Comparison of ENCODE assay signal across 16 mouse cellular contexts in genomic region chr6:55174741-55175181, GRCm38 (mm10). TPM values are rescaled to one million over a fixed set of nuclear protein-coding genes. Genes with fewer than 3 reads are reported as not detected.
DNase-seq lines count a peak whose midpoint lies in the region; ATAC-seq and TF ChIP-seq lines count a peak whose summit lies in the region.
"Had no signal": no experiment of that assay in that cellular context is flagged by ENCODE, and none has a peak within 500 bp of the region (broad histone marks: within the 10 kb centered on the region; RNA-seq: fewer than 3 reads in every experiment).

Inmt (minus strand) TSS chr6:55175043.

- 75% methylated on average over 1 of the region's 1 CpGs for WGBS in embryonic facial prominence, embryonic 14.5 days
- 60% methylated on average over 1 of the region's 1 CpGs for WGBS in embryonic facial prominence, embryonic 10.5 days
- 33% methylated on average over 1 of the region's 1 CpGs for WGBS in liver, adult 2 months
- 71% methylated on average over 1 of the region's 1 CpGs for WGBS in liver, embryonic 11.5 days
- 62% methylated on average over 1 of the region's 1 CpGs for WGBS in hindbrain, embryonic 10.5 days

- no peaks in the 10 kb centered on the region for H3K9me3 ChIP-seq in embryonic facial prominence, embryonic 14.5 days (ENCODE audit: control insufficient read depth, low read length)
- H3K9me3 ChIP-seq in embryonic facial prominence, embryonic 10.5 days, result no peaks in the 10 kb centered on the region
- H3K9me3 ChIP-seq in liver, embryonic 11.5 days (ENCODE audit: control insufficient read depth, low read length), result no peaks in the 10 kb centered on the region
- H3K9me3 ChIP-seq in hindbrain, embryonic 10.5 days, result no peaks in the 10 kb centered on the region
- H3K9me3 ChIP-seq: hindbrain, embryonic 13.5 days; midbrain, embryonic 13.5 days; neural tube, embryonic 12.5 days had no signal

- H3K27me3 ChIP-seq in embryonic facial prominence, embryonic 14.5 days (replicated peaks; ENCODE audit: control insufficient read depth, insufficient read depth, low read length), result no peaks in the 10 kb centered on the region
- peaks cover 54% of the 10 kb centered on the region for H3K27me3 ChIP-seq in embryonic facial prominence, embryonic 10.5 days (replicated peaks; ENCODE audit: low read depth, poor library complexity, severe bottlenecking)
- no peaks in the 10 kb centered on the region for H3K27me3 ChIP-seq in liver, adult 2 months (ENCODE audit: control insufficient read depth, insufficient read depth, low read length)
- H3K27me3 ChIP-seq in liver, embryonic 11.5 days (replicated peaks; ENCODE audit: control insufficient read depth, insufficient read depth, low read length), result no peaks in the 10 kb centered on the region
- peaks cover 91% of the 10 kb centered on the region for H3K27me3 ChIP-seq in hindbrain, embryonic 10.5 days (ENCODE audit: insufficient read depth, poor library complexity, severe bottlenecking)
- H3K27me3 ChIP-seq: midbrain, embryonic 13.5 days had no signal

- DNase-seq in embryonic facial prominence, embryonic 14.5 days (ENCODE audit: low spot score), result peak; percentile 13
- no peak for DNase-seq in embryonic facial prominence, embryonic 10.5 days (ENCODE audit: low spot score)
- DNase-seq in liver, adult 2 months (ENCODE audit: extremely low read depth, low read depth, low spot score), result peak; percentile 97
- no peak for DNase-seq in liver, embryonic 11.5 days (ENCODE audit: low spot score)
- DNase-seq in kidney, adult 11 months, result peak; percentile 57
- DNase-seq in kidney, postnatal 4 days, result peak; percentile 48 to 57
- DNase-seq in hindbrain, embryonic 10.5 days (ENCODE audit: low spot score), result no peak
- no peak for DNase-seq in layer of hippocampus, adult 18-20 months (ENCODE audit: low spot score in 2 of 2)
- DNase-seq: layer of hippocampus, adult 9-11 months; left cerebral cortex, postnatal 4 days; liver, postnatal 0 days had no signal

- ATAC-seq in embryonic facial prominence, embryonic 14.5 days (ENCODE audit: low read depth), result no peak
- no peak for ATAC-seq in liver, embryonic 11.5 days (replicated peaks; ENCODE audit: low FRiP score)
- ATAC-seq: midbrain, embryonic 13.5 days had no signal

- TF ChIP-seq POLR2A in liver, adult 2 months (IDR thresholded peaks at IDR 0.05; ENCODE audit: extremely low read depth, insufficient read depth, low read length), result peak; percentile 89; the same call in 1 of the 2 replicates

- no peaks in the 10 kb centered on the region for H3K36me3 ChIP-seq in embryonic facial prominence, embryonic 14.5 days (ENCODE audit: control insufficient read depth, insufficient read depth, low read length)
- no peaks in the 10 kb centered on the region for H3K36me3 ChIP-seq in embryonic facial prominence, embryonic 10.5 days (replicated peaks)
- H3K36me3 ChIP-seq in liver, adult 2 months (ENCODE audit: control insufficient read depth, insufficient read depth, low read length), result peaks cover 4% of the 10 kb centered on the region
- no peaks in the 10 kb centered on the region for H3K36me3 ChIP-seq in liver, embryonic 11.5 days (ENCODE audit: control insufficient read depth, insufficient read depth, low read length)
- no peaks in the 10 kb centered on the region for H3K36me3 ChIP-seq in hindbrain, embryonic 10.5 days
- H3K36me3 ChIP-seq: hindbrain, embryonic 13.5 days; midbrain, embryonic 13.5 days; neural tube, embryonic 12.5 days had no signal

- no peak within 1 kb of the TSS for H3K27ac ChIP-seq in embryonic facial prominence, embryonic 14.5 days (replicated peaks; ENCODE audit: low read depth, low read length)
- no peak within 1 kb of the TSS for H3K27ac ChIP-seq in embryonic facial prominence, embryonic 10.5 days (replicated peaks)
- H3K27ac ChIP-seq in liver, adult 2 months (replicated peaks; ENCODE audit: insufficient read depth, low read depth, low read length), result peak within 1 kb of the TSS; percentile 96
- H3K27ac ChIP-seq in liver, embryonic 11.5 days (ENCODE audit: low read depth, low read length), result no peak within 1 kb of the TSS; the same call in 1 of the 2 replicates
- no peak within 1 kb of the TSS for H3K27ac ChIP-seq in hindbrain, embryonic 10.5 days
- H3K27ac ChIP-seq: hindbrain, embryonic 13.5 days; midbrain, embryonic 13.5 days; neural tube, embryonic 12.5 days had no signal

- TF ChIP-seq CTCF in liver, adult 2 months (IDR thresholded peaks at IDR 0.05; ENCODE audit: low read depth, low read length), result no peak

- H3K4me1 ChIP-seq in embryonic facial prominence, embryonic 14.5 days (ENCODE audit: control insufficient read depth, insufficient read depth, low read length), result no peaks in the 10 kb centered on the region
- H3K4me1 ChIP-seq in embryonic facial prominence, embryonic 10.5 days, result peaks cover 42% of the 10 kb centered on the region
- peaks cover 22% of the 10 kb centered on the region for H3K4me1 ChIP-seq in liver, adult 2 months (ENCODE audit: control insufficient read depth, insufficient read depth, low read length)
- H3K4me1 ChIP-seq in liver, embryonic 11.5 days (replicated peaks; ENCODE audit: control insufficient read depth, insufficient read depth, low read length), result no peaks in the 10 kb centered on the region; the same call in none of the 2 replicates
- H3K4me1 ChIP-seq in hindbrain, embryonic 10.5 days (replicated peaks), result peaks cover 39% of the 10 kb centered on the region
- H3K4me1 ChIP-seq: midbrain, embryonic 13.5 days had no signal

- no peak within 1 kb of the TSS for H3K4me2 ChIP-seq in embryonic facial prominence, embryonic 14.5 days (ENCODE audit: low read depth, low read length)
- no peak within 1 kb of the TSS for H3K4me2 ChIP-seq in liver, embryonic 11.5 days
- H3K4me2 ChIP-seq: hindbrain, embryonic 13.5 days; midbrain, embryonic 13.5 days; neural tube, embryonic 12.5 days had no signal

- H3K4me3 ChIP-seq in embryonic facial prominence, embryonic 14.5 days (ENCODE audit: low read depth, low read length), result no peak within 1 kb of the TSS
- no peak within 1 kb of the TSS for H3K4me3 ChIP-seq in embryonic facial prominence, embryonic 10.5 days
- peak within 1 kb of the TSS; percentile 43 for H3K4me3 ChIP-seq in liver, adult 2 months (ENCODE audit: insufficient read depth, low read depth, low read length)
- no peak within 1 kb of the TSS for H3K4me3 ChIP-seq in liver, embryonic 11.5 days (ENCODE audit: low read depth, low read length)
- H3K4me3 ChIP-seq in hindbrain, embryonic 10.5 days, result no peak within 1 kb of the TSS
- H3K4me3 ChIP-seq: hindbrain, embryonic 13.5 days; midbrain, embryonic 13.5 days; neural tube, embryonic 12.5 days had no signal

- no peak within 1 kb of the TSS for H3K9ac ChIP-seq in embryonic facial prominence, embryonic 14.5 days (ENCODE audit: low read depth, low read length)
- peak within 1 kb of the TSS; percentile 86 for H3K9ac ChIP-seq in liver, adult 2 months (ENCODE audit: low read depth, low read length)
- no peak within 1 kb of the TSS for H3K9ac ChIP-seq in liver, embryonic 11.5 days (ENCODE audit: low read depth, low read length)
- H3K9ac ChIP-seq: hindbrain, embryonic 13.5 days; liver, postnatal 0 days; midbrain, embryonic 13.5 days; neural tube, embryonic 12.5 days had no signal

- no peaks in the 10 kb centered on the region for H3K79me2 ChIP-seq in liver, adult 2 months (ENCODE audit: control insufficient read depth, insufficient read depth, low read length)

RNA-seq across cellular contexts. Expression of gene Inmt, which starts in this region (rescaled TPM):
- polyA plus RNA-seq in embryonic facial prominence, embryonic 14.5 days (2014; fragmentation: Nextera tagmentation; extraction: Ambion mirVana), result 4.2 and 5.9 TPM in 2 replicates
- polyA plus RNA-seq in embryonic facial prominence, embryonic 10.5 days (2016; fragmentation: Nextera tagmentation; extraction: Ambion mirVana), result 3.8 and 4.7 TPM in 2 replicates
- 2,150 and 2,435 TPM in 2 replicates for total RNA-seq in liver, adult 2 months (2014; rRNA removed)
- polyA plus RNA-seq in liver, adult 2 months (2012; rRNA removed), result 370 and 421 TPM in 2 replicates
- polyA plus RNA-seq in liver, embryonic 11.5 days (2014; fragmentation: Nextera tagmentation; extraction: Ambion mirVana), result 0.58 and 1.0 TPM in 2 replicates
- polyA plus RNA-seq in hindbrain, embryonic 10.5 days (2016; fragmentation: Nextera tagmentation; extraction: Ambion mirVana), result 1.9 and 2.5 TPM in 2 replicates
- total RNA-seq in layer of hippocampus, adult 18-20 months (2021), result 1 to 10 TPM; 1.4 to 1.8 TPM
- total RNA-seq: common myeloid progenitor, adult 5-6 weeks; ES-E14; left cerebral cortex, postnatal 4 days had no signal
- polyA plus RNA-seq: hindbrain, embryonic 13.5 days; midbrain, embryonic 13.5 days; neural tube, embryonic 12.5 days had no signal

Comparison
In these comparisons a context has a peak if more than half of its experiments do, and no peak if none do; other contexts are left out.
1. RNA of gene Inmt (total RNA-seq): 2,150 to 2,435 TPM in liver, adult 2 months; 1.4 to 1.8 TPM in layer of hippocampus, adult 18-20 months; every median in the first group is over 100 times any median in the second.
2. RNA of gene Inmt (polyA plus RNA-seq): 370 to 421 TPM in liver, adult 2 months; 4.2 to 5.9 TPM in embryonic facial prominence, embryonic 14.5 days, 3.8 to 4.7 TPM in embryonic facial prominence, embryonic 10.5 days, 1.9 to 2.5 TPM in hindbrain, embryonic 10.5 days and 0.58 to 1.0 TPM in liver, embryonic 11.5 days; every median in the first group is over 10 times any median in the second.
3. DNase-seq: peak in embryonic facial prominence, embryonic 14.5 days (single experiment), liver, adult 2 months (single experiment), kidney, adult 11 months (single experiment) and kidney, postnatal 4 days (2 of 2); none in embryonic facial prominence, embryonic 10.5 days (single experiment), liver, embryonic 11.5 days (single experiment), hindbrain, embryonic 10.5 days (single experiment) and layer of hippocampus, adult 18-20 months (0 of 2).